Mouse (Mus musculus) liver, adult 2 months (tissue): ENCODE data around the gene Uhrf1bp1l. TPM values are rescaled to one million over a fixed set of nuclear protein-coding genes. Genes with fewer than 3 reads are reported as not detected.

Source experiments
- DNase-seq: peaks from one replicate; pipeline ENCODE4 v3.0.0-alpha.2; 2011; ENCODE audit warnings: low read depth, low spot score; ENCODE audit errors: extremely low read depth
- H3K27ac ChIP-seq: fragments of 200-500 bp; replicated peaks from 2 replicates; pipeline ENCODE4 v1.5.1; 2012; ENCODE audit warnings: low read depth, mild to moderate bottlenecking, control low read depth, inconsistent platforms, low read length; ENCODE audit not compliant: insufficient read depth
- H3K27me3 ChIP-seq: fragments of 200-500 bp; 2 replicates; pipeline ENCODE4 v1.6.1; 2012; ENCODE audit warnings: mild to moderate bottlenecking, moderate library complexity, low read length, inconsistent platforms; ENCODE audit not compliant: control insufficient read depth, insufficient read depth
- H3K36me3 ChIP-seq: fragments of 200-500 bp; 2 replicates; pipeline ENCODE4 v1.6.1; 2012; ENCODE audit warnings: low read length, inconsistent platforms; ENCODE audit not compliant: control insufficient read depth, insufficient read depth
- H3K4me1 ChIP-seq: fragments of 200-500 bp; 2 replicates; pipeline ENCODE4 v1.6.1; 2011; ENCODE audit warnings: low read length; ENCODE audit not compliant: control insufficient read depth, insufficient read depth
- H3K4me3 ChIP-seq: fragments of 200-500 bp; 2 replicates; pipeline ENCODE4 v1.5.1; 2011; ENCODE audit warnings: low read depth, mild to moderate bottlenecking, control low read depth, low read length, moderate library complexity; ENCODE audit not compliant: insufficient read depth
- H3K79me2 ChIP-seq: fragments of 200-500 bp; 2 replicates; pipeline ENCODE4 v1.6.1; 2012; ENCODE audit warnings: inconsistent platforms, mild to moderate bottlenecking, low read length, moderate library complexity; ENCODE audit not compliant: control insufficient read depth, insufficient read depth
- H3K9ac ChIP-seq: fragments of 200-500 bp; 2 replicates; pipeline ENCODE4 v1.6.1; 2012; ENCODE audit warnings: low read depth, mild to moderate bottlenecking, control low read depth, inconsistent platforms, low read length
- CTCF ChIP-seq: fragments of 200-500 bp; IDR thresholded peaks from 2 replicates; pipeline ENCODE4 v1.5.1; 2011; ENCODE audit warnings: low read depth, low read length, control low read depth
- POLR2A ChIP-seq: fragments of 200-500 bp; IDR thresholded peaks from 2 replicates; pipeline ENCODE4 v1.6.1; 2011; ENCODE audit warnings: low read length, control low read depth; ENCODE audit not compliant: insufficient read depth; ENCODE audit errors: extremely low read depth
- WGBS: fragments of 180-500 bp; shearing (Covaris S2); methylation state at CpG from one replicate; pipeline ENCODE4 v1.1.7; 2018; 5-methylcytosine and 5-hydroxymethylcytosine counted together
- polyA plus RNA-seq: library from polyadenylated mRNA; depleted of rRNA; stranded (reverse); fragments of >200 nt; gene quantifications from 2 replicates; pipeline ENCODE4 v1.2.3, GENCODE M21; 2012
- total RNA-seq: library from RNA; depleted of rRNA; stranded (reverse); fragments of >200 nt; gene quantifications from 2 replicates; pipeline ENCODE4 v1.2.3, GENCODE M21; 2014

Gene Uhrf1bp1l
- total and polyA plus RNA-seq, 2 experiments, result 16.0 to 38.6 TPM

GRCm38 (mm10) chr10:89730386-89730785 lies 14.4 kb upstream of the Uhrf1bp1l start:
- Histone ChIP-seq H3K9ac (peak overlapping the region; percentile 42; the same call in 1 of the 2 replicates), H3K4me3 (no peak overlapping the region; the same call in 1 of the 2 replicates), H3K4me1 (peaks cover 16% of the 10 kb centered on the region), H3K36me3 (peaks cover 17% of the 10 kb centered on the region), H3K27me3 (no peaks in the 10 kb centered on the region), H3K27ac (peak overlapping the region; percentile 97), H3K79me2 (no peaks in the 10 kb centered on the region; the same call in 1 of the 2 replicates)
- WGBS, result 20% methylated on average over 6 of the region's 6 CpGs
- DNase-seq, result peak; percentile 94
- TF ChIP-seq CTCF, result no peak
- TF ChIP-seq POLR2A, result no peak

- Histone ChIP-seq H3K36me3 (peaks cover 9% of the 10 kb centered on the region), H3K4me3 (peak overlapping the region; percentile 69), H3K4me1 (peaks cover 16% of the 10 kb centered on the region), H3K9ac (peak overlapping the region; percentile 71), H3K27me3 (no peaks in the 10 kb centered on the region), H3K27ac (peak overlapping the region; percentile 30), H3K79me2 (no peaks in the 10 kb centered on the region; the same call in 1 of the 2 replicates)
- peak; percentile 43 for DNase-seq
- 9% methylated on average over 5 of the region's 5 CpGs for WGBS
- TF ChIP-seq POLR2A, result no peak
- TF ChIP-seq CTCF, result no peak
Measured at GRCm38 (mm10) chr10:89731341-89731740, 13.4 kb upstream of the Uhrf1bp1l start.

- peak; percentile 92 for DNase-seq
- no peaks in the 10 kb centered on the region for H3K27me3 ChIP-seq
- H3K27ac ChIP-seq, result peak within 1 kb of the TSS; percentile 30
- peak within 1 kb of the TSS; percentile 69 for H3K4me3 ChIP-seq
- WGBS, result under 1% methylated on average over 49 of the region's 49 CpGs
- peaks cover 4% of the 10 kb centered on the region for H3K36me3 ChIP-seq
- TF ChIP-seq CTCF, result no peak
- TF ChIP-seq POLR2A, result peak; percentile 77
- no peaks in the 10 kb centered on the region; the same call in 1 of the 2 replicates for H3K79me2 ChIP-seq
- peak within 1 kb of the TSS; percentile 71 for H3K9ac ChIP-seq
- peaks cover 16% of the 10 kb centered on the region for H3K4me1 ChIP-seq
Measured at GRCm38 (mm10) chr10:89732001-89732794, 12.6 kb upstream of the Uhrf1bp1l start, which contains the start of gene Actr6. Gene Actr6 (minus strand): TSS chr10:89732295.

DNA sequence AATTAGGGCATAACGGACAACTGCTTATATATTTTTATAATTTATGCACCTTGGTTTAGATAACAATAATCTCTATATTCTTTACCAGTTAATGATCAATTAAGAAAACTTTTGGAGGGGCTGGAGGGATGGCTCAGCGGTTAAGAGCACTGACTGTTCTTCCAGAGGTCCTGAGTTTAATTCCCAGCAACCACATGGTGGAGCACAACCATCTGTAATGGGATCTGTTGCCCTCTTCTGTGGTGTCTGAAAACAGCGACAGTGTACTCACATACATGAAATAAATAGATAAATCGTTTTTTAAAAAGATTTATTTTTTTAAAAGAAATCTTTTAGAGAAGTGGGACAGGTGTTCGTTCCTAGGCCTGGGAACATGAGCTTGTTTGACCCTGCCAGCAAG lies 7.7 kb upstream of the Uhrf1bp1l start:
- H3K27me3 ChIP-seq, result no peaks in the 10 kb centered on the region
- H3K4me3 ChIP-seq, result no peak overlapping the region
- H3K79me2 ChIP-seq, result no peaks in the 10 kb centered on the region
- no peak for TF ChIP-seq POLR2A
- no peak for TF ChIP-seq CTCF
- no peak overlapping the region for H3K27ac ChIP-seq
- 59% methylated on average over 5 of the region's 5 CpGs for WGBS
- H3K4me1 ChIP-seq, result 0 out of 2 replicates have a peak, but pooled peaks cover 2% of the 10 kb centered on the region
- DNase-seq, result no peak
- H3K9ac ChIP-seq, result no peak overlapping the region
- no peaks in the 10 kb centered on the region for H3K36me3 ChIP-seq

GRCm38 (mm10) chr10:89737887-89738286 lies 6.9 kb upstream of the Uhrf1bp1l start:
- no peaks in the 10 kb centered on the region for H3K4me1 ChIP-seq
- no peak overlapping the region for H3K9ac ChIP-seq
- H3K27ac ChIP-seq, result no peak overlapping the region
- WGBS, result 83% methylated on average over 3 of the region's 3 CpGs
- H3K27me3 ChIP-seq, result no peaks in the 10 kb centered on the region
- no peaks in the 10 kb centered on the region for H3K79me2 ChIP-seq
- TF ChIP-seq POLR2A (no peak), CTCF (no peak)
- H3K4me3 ChIP-seq, result no peak overlapping the region
- no peaks in the 10 kb centered on the region for H3K36me3 ChIP-seq
- no peak for DNase-seq

- 87% methylated on average over 9 of the region's 9 CpGs for WGBS
- TF ChIP-seq CTCF, result no peak
- no peak for TF ChIP-seq POLR2A
- H3K4me3 ChIP-seq, result no peak overlapping the region
Measured at GRCm38 (mm10) chr10:89738395-89738794, 6.4 kb upstream of the Uhrf1bp1l start.

More at GRCm38 (mm10) chr10:89738395-89738794, 6.4 kb upstream of the Uhrf1bp1l start:
- H3K27me3 ChIP-seq, result no peaks in the 10 kb centered on the region
- no peak overlapping the region for H3K27ac ChIP-seq
- H3K9ac ChIP-seq, result no peak overlapping the region
- H3K79me2 ChIP-seq, result no peaks in the 10 kb centered on the region
- no peak for DNase-seq
- no peaks in the 10 kb centered on the region for H3K4me1 ChIP-seq
- no peaks in the 10 kb centered on the region for H3K36me3 ChIP-seq
